Mouse (Mus musculus) ES-Bruce4 (cell line): ENCODE results near the gene Wrap53.

Experiments used
- CTCF ChIP-seq: IDR thresholded peaks from one replicate; pipeline ENCODE4 v1.8.1; 2011; ENCODE audit warnings: low read depth, low read length
- EP300 ChIP-seq: IDR thresholded peaks from 2 replicates; pipeline ENCODE4 v1.6.1; 2011; ENCODE audit warnings: low read depth, low read length; ENCODE audit not compliant: insufficient read depth

GRCm38 (mm10) chr11:69580572-69581146 lies 604 bp upstream of the Wrap53 start:
- TF ChIP-seq CTCF = no peak
- no peak for TF ChIP-seq EP300
